Mouse (Mus musculus) forebrain, embryonic 12.5 days (tissue): Measurements from ENCODE around the gene 5530401A14Rik. TPM values are rescaled to one million over a fixed set of nuclear protein-coding genes. Genes with fewer than 3 reads are reported as not detected.

Experiments
- ATAC-seq: fragments of 200-750 bp; cut with Nextera tagmentation; 2 replicates; pipeline ENCODE4 v1.8.0; 2017; ENCODE audit warnings: moderate TSS enrichment; ENCODE audit not compliant: low FRiP score
- H3K27ac ChIP-seq: fragments of 300-500 bp; sonication (generic); 2 replicates; pipeline ENCODE4 v1.5.1; 2016; ENCODE audit warnings: mild to moderate bottlenecking
- H3K27me3 ChIP-seq: fragments of 300-500 bp; sonication (generic); 2 replicates; pipeline ENCODE4 v1.6.1; 2016; ENCODE audit warnings: mild to moderate bottlenecking
- H3K36me3 ChIP-seq: fragments of 300-500 bp; sonication (generic); replicated peaks from 2 replicates; pipeline ENCODE4 v1.6.1; 2016; ENCODE audit warnings: mild to moderate bottlenecking
- H3K4me1 ChIP-seq: fragments of 300-500 bp; sonication (generic); 2 replicates; pipeline ENCODE4 v1.6.1; 2016
- H3K4me2 ChIP-seq: fragments of 300-500 bp; sonication (generic); 2 replicates; pipeline ENCODE4 v1.6.1; 2016; ENCODE audit warnings: mild to moderate bottlenecking, moderate library complexity
- H3K4me3 ChIP-seq: fragments of 300-500 bp; sonication (generic); replicated peaks from 2 replicates; pipeline ENCODE4 v1.5.1; 2016; ENCODE audit warnings: mild to moderate bottlenecking
- H3K9ac ChIP-seq: fragments of 300-500 bp; sonication (generic); 2 replicates; pipeline ENCODE4 v1.6.1; 2016; ENCODE audit warnings: mild to moderate bottlenecking
- H3K9me3 ChIP-seq: fragments of 300-500 bp; sonication (generic); 2 replicates; pipeline ENCODE4 v1.6.1; 2016
- WGBS: fragments of 180-500 bp; shearing (Covaris S2); methylation state at CpG from one replicate; pipeline ENCODE4 v1.1.7; 2016; 5-methylcytosine and 5-hydroxymethylcytosine counted together
- polyA plus RNA-seq: library from polyadenylated mRNA; unstranded; fragments of >200 nt; fragmentation: Nextera tagmentation; extraction: Ambion mirVana; gene quantifications from 2 replicates; pipeline ENCODE4 v1.2.1, GENCODE M21; 2016

5530401A14Rik gene
- polyA plus RNA-seq, 1 experiment from 2014 or later: 0.14 TPM

DNA sequence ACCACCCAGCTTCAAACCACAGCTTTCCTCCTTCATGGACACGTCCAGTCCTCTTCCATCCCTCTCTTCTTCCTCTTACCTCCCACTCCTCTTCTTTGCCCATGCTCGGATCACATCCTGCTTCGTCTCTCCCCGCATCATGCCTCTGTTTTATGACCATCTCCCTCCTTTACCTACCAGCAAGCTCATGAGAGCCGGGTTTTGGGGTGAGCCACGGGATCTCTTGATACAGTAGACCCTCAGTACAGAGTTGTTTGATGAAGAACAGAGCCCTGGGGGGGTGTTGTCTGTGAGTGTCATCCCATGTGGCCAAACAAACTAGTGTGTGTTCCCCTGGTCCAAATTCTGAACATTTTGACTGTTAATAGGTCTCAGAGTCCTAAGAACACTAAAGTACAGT, 36.0 kb downstream of the 5530401A14Rik start:
- no peak overlapping the region for H3K9ac ChIP-seq
- 0 out of 2 replicates have a peak, but pooled peaks cover 3% of the 10 kb centered on the region for H3K27me3 ChIP-seq
- ATAC-seq: no peak
- H3K4me3 ChIP-seq: no peak overlapping the region
- H3K9me3 ChIP-seq: no peaks in the 10 kb centered on the region
- no peak overlapping the region for H3K27ac ChIP-seq
- no peak overlapping the region for H3K4me2 ChIP-seq
- peaks cover 15% of the 10 kb centered on the region for H3K4me1 ChIP-seq
- no peaks in the 10 kb centered on the region for H3K36me3 ChIP-seq
- 86% methylated on average over 6 of the region's 6 CpGs for WGBS

DNA sequence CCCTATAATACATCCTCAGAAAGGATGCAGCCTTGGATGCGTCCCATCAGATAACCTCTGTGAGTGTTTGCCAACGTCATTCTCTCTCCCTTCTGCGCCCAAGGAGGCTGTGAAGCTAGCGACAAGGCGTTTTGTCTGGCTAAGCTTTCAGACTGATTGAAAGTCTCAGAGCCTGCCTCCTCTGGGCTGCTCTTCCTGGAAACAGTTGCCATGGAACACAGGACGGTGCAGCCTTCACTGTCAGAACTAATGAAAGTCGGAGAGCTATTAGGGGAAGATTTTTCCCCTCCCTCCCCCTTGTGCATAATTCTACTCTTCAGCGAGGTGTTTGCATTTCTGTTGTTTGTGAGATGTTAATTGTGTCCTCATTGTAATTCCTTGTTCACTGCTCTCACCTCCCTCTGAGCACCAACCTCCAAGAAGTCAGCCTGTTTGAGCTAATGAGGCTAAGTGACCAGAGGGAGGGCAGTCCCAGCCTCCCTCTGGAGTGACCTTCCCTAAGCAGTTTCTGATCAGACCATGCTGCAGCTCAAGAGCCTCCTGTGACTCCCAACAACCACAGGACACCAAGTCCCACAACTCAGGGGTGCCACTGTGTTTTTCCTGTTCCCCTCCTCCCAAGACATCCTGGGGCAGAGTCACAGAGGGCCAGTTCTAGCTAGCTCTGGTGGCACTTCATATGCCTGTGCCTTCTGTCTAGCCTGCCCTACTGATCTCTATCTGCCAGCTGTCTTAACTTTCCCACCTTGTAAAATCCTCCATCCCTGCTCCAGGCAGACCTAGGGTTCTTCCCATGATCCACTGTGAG, 37.3 kb downstream of the 5530401A14Rik start:
- H3K4me1 ChIP-seq: peaks cover 15% of the 10 kb centered on the region
- peak overlapping the region; percentile 6; the same call in 1 of the 2 replicates for H3K4me2 ChIP-seq
- no peaks in the 10 kb centered on the region for H3K9me3 ChIP-seq
- 0 out of 2 replicates have a peak, but pooled peaks cover 3% of the 10 kb centered on the region for H3K27me3 ChIP-seq
- WGBS: 2% methylated on average over 8 of the region's 8 CpGs
- no peaks in the 10 kb centered on the region for H3K36me3 ChIP-seq
- no peak overlapping the region for H3K9ac ChIP-seq
- ATAC-seq: peak; percentile 82
- H3K4me3 ChIP-seq: no peak overlapping the region
- H3K27ac ChIP-seq: peak overlapping the region; percentile 69

GRCm38 (mm10) chr11:81902318-81902717, 41.8 kb downstream of the 5530401A14Rik start:
- no peak overlapping the region for H3K9ac ChIP-seq
- no peaks in the 10 kb centered on the region for H3K9me3 ChIP-seq
- no peak overlapping the region for H3K4me2 ChIP-seq
- H3K4me3 ChIP-seq: no peak overlapping the region
- peaks cover 10% of the 10 kb centered on the region for H3K4me1 ChIP-seq
- H3K36me3 ChIP-seq: no peaks in the 10 kb centered on the region
- H3K27me3 ChIP-seq: no peaks in the 10 kb centered on the region
- H3K27ac ChIP-seq: no peak overlapping the region
- ATAC-seq: no peak

DNA sequence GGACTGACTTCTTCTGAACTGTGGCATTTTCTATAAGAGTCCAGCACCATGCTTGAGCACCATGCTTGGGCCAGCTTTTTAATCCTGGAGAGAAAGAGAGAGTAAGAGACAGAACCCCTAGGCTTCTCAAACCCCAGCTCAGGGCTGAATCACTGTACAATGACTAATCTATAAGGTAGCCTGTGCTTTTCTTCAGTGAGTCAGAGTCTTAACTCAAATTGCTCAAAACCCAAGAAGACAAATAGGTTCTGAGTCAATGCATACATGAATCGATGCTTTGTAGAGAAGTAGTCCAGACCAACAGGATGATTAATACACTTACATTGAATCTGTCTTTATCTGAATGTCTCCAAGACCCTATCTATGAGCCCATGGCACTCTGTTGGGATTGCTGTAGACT, 48.3 kb downstream of the 5530401A14Rik start:
- H3K27ac ChIP-seq: no peak overlapping the region
- no peaks in the 10 kb centered on the region for H3K27me3 ChIP-seq
- H3K9me3 ChIP-seq: no peaks in the 10 kb centered on the region
- no peak for ATAC-seq
- H3K36me3 ChIP-seq: no peaks in the 10 kb centered on the region
- no peak overlapping the region for H3K4me2 ChIP-seq
- no peak overlapping the region for H3K4me3 ChIP-seq
- WGBS: 85% methylated on average over 1 of the region's 1 CpGs
- no peak overlapping the region for H3K9ac ChIP-seq
- no peaks in the 10 kb centered on the region for H3K4me1 ChIP-seq

DNA sequence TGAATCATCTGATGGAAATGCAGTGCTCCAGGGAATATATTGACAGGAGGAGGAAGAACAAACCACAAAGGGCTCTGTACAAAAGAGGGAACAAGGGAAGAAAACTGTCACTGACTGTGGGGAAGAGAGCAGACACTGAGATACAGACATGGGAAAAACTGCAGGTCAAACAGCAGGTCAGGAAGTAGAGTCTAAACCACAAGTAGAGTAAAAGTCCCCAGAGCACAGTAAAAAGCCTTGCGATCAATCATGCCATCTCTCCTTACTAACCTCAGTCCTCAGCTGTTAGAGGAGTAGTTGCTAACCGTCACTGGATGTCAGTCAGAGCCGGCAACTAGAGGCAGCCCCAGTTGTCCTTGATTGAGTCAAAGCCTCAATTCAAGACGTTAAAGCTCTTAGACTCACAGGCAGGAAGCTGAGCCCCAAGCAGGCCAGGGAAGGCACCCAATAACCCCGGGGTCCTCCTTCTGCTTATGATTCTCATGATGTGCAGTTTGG, 49.0 kb downstream of the 5530401A14Rik start:
- WGBS: 87% methylated on average over 5 of the region's 5 CpGs
- Histone ChIP-seq H3K4me3 (no peak overlapping the region), H3K27ac (no peak overlapping the region), H3K9me3 (no peaks in the 10 kb centered on the region), H3K9ac (no peak overlapping the region), H3K27me3 (no peaks in the 10 kb centered on the region), H3K4me2 (no peak overlapping the region), H3K36me3 (no peaks in the 10 kb centered on the region), H3K4me1 (no peaks in the 10 kb centered on the region)
- no peak for ATAC-seq

GRCm38 (mm10) chr11:81913071-81913470, 52.6 kb downstream of the 5530401A14Rik start:
- no peak overlapping the region for H3K4me2 ChIP-seq
- no peak overlapping the region for H3K27ac ChIP-seq
- H3K36me3 ChIP-seq: no peaks in the 10 kb centered on the region
- no peak overlapping the region for H3K4me3 ChIP-seq
- WGBS: 94% methylated on average over 4 of the region's 4 CpGs
- peaks cover 9% of the 10 kb centered on the region; the same call in 1 of the 2 replicates for H3K4me1 ChIP-seq
- H3K9ac ChIP-seq: no peak overlapping the region
- ATAC-seq: no peak
- H3K9me3 ChIP-seq: no peaks in the 10 kb centered on the region
- H3K27me3 ChIP-seq: no peaks in the 10 kb centered on the region

GRCm38 (mm10) chr11:81915501-81915900, 55.0 kb downstream of the 5530401A14Rik start:
- no peak for ATAC-seq
- Histone ChIP-seq H3K27ac (no peak overlapping the region), H3K9ac (no peak overlapping the region), H3K4me2 (no peak overlapping the region), H3K4me1 (peaks cover 9% of the 10 kb centered on the region; the same call in 1 of the 2 replicates), H3K9me3 (no peaks in the 10 kb centered on the region), H3K4me3 (no peak overlapping the region), H3K36me3 (no peaks in the 10 kb centered on the region), H3K27me3 (no peaks in the 10 kb centered on the region)
- 55% methylated on average over 6 of the region's 6 CpGs for WGBS

DNA sequence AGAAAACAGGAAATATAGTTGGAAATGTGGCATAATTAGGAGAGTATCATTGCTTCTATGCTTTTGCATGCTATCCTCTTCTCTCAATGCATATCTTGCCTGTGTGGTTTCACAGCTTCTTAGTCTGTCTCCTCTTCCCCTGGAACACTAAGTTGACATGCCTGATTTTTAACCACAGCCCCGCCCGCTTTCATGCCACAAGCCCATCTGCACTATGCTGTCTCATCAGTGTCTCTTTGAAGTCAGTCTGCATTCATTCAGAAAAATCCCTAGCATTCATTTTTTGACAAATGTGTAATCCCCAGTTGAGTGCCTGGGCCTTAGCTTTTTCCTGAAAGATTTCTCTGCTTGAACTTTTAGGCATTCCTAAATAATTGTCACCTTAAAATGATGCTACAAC, 62.6 kb downstream of the 5530401A14Rik start:
- H3K9me3 ChIP-seq: no peaks in the 10 kb centered on the region
- no peak overlapping the region for H3K4me3 ChIP-seq
- no peak overlapping the region for H3K27ac ChIP-seq
- H3K27me3 ChIP-seq: no peaks in the 10 kb centered on the region
- H3K9ac ChIP-seq: no peak overlapping the region
- 89% methylated on average over 2 of the region's 2 CpGs for WGBS
- H3K36me3 ChIP-seq: no peaks in the 10 kb centered on the region
- ATAC-seq: no peak
- 0 out of 2 replicates have a peak, but pooled peaks cover 5% of the 10 kb centered on the region for H3K4me1 ChIP-seq
- no peak overlapping the region for H3K4me2 ChIP-seq

GRCm38 (mm10) chr11:81923626-81924025, 63.2 kb downstream of the 5530401A14Rik start:
- no peak overlapping the region for H3K9ac ChIP-seq
- no peaks in the 10 kb centered on the region for H3K27me3 ChIP-seq
- H3K36me3 ChIP-seq: no peaks in the 10 kb centered on the region
- H3K4me2 ChIP-seq: no peak overlapping the region
- ATAC-seq: no peak
- no peak overlapping the region for H3K27ac ChIP-seq
- H3K9me3 ChIP-seq: no peaks in the 10 kb centered on the region
- 87% methylated on average over 4 of the region's 4 CpGs for WGBS
- no peak overlapping the region for H3K4me3 ChIP-seq
- H3K4me1 ChIP-seq: 0 out of 2 replicates have a peak, but pooled peaks cover 5% of the 10 kb centered on the region

- no peak for ATAC-seq
- no peak overlapping the region for H3K4me3 ChIP-seq
- H3K36me3 ChIP-seq: no peaks in the 10 kb centered on the region
- H3K27me3 ChIP-seq: no peaks in the 10 kb centered on the region
- 0 out of 2 replicates have a peak, but pooled peaks cover 5% of the 10 kb centered on the region for H3K4me1 ChIP-seq
- no peak overlapping the region for H3K27ac ChIP-seq
- no peak overlapping the region for H3K4me2 ChIP-seq
- H3K9ac ChIP-seq: no peak overlapping the region
- no peaks in the 10 kb centered on the region for H3K9me3 ChIP-seq
Observed at GRCm38 (mm10) chr11:81926393-81926792, 65.9 kb downstream of the 5530401A14Rik start.

GRCm38 (mm10) chr11:81937516-81937915, 77.0 kb downstream of the 5530401A14Rik start:
- 85% methylated on average over 1 of the region's 1 CpGs for WGBS

GRCm38 (mm10) chr11:81940988-81941387, 80.5 kb downstream of the 5530401A14Rik start:
- Histone ChIP-seq H3K4me1 (no peaks in the 10 kb centered on the region), H3K4me3 (no peak overlapping the region), H3K36me3 (no peaks in the 10 kb centered on the region), H3K9ac (no peak overlapping the region), H3K4me2 (no peak overlapping the region), H3K27me3 (no peaks in the 10 kb centered on the region), H3K27ac (no peak overlapping the region), H3K9me3 (no peaks in the 10 kb centered on the region)
- WGBS: 29% methylated on average over 1 of the region's 1 CpGs
- ATAC-seq: no peak

More at GRCm38 (mm10) chr11:81937516-81937915, 77.0 kb downstream of the 5530401A14Rik start:
- H3K4me1 ChIP-seq: no peaks in the 10 kb centered on the region
- no peaks in the 10 kb centered on the region for H3K27me3 ChIP-seq
- no peak overlapping the region for H3K27ac ChIP-seq
- no peak overlapping the region for H3K9ac ChIP-seq
- no peaks in the 10 kb centered on the region for H3K9me3 ChIP-seq
- H3K4me3 ChIP-seq: no peak overlapping the region
- ATAC-seq: no peak
- no peaks in the 10 kb centered on the region for H3K36me3 ChIP-seq
- no peak overlapping the region for H3K4me2 ChIP-seq

DNA sequence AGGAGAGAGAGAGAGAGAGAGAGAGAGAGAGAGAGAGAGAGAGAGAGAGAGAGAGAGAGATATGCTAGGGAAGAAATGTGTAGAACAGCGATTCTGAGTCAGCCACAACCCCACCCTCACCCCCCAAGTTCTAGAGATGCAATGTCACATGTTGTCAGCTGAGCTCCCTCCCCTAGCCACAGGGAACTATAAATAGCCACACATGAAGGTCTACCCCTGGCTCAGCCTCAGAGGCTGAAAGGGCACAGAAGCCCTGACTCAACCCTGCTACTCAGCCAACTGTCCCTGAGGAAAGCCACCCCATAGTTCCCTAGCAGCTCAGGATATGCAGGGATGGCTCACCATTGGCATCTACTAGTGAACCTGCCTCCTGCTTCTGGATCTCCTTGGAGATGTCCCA, 81.7 kb downstream of the 5530401A14Rik start:
- H3K9me3 ChIP-seq: no peaks in the 10 kb centered on the region
- 60% methylated on average over 1 of the region's 1 CpGs for WGBS
- no peak overlapping the region for H3K9ac ChIP-seq
- H3K4me3 ChIP-seq: no peak overlapping the region
- no peak for ATAC-seq
- H3K4me2 ChIP-seq: no peak overlapping the region
- H3K36me3 ChIP-seq: no peaks in the 10 kb centered on the region
- H3K27ac ChIP-seq: no peak overlapping the region
- H3K27me3 ChIP-seq: no peaks in the 10 kb centered on the region
- no peaks in the 10 kb centered on the region for H3K4me1 ChIP-seq
